Mouse (Mus musculus) embryonic facial prominence, embryonic 13.5 days (tissue): ENCODE measurements around the gene Zc3h7b. TPM values are rescaled to one million over a fixed set of nuclear protein-coding genes. Genes with fewer than 3 reads are reported as not detected.

Experiments
- ATAC-seq: fragments of 200-750 bp; cut with Nextera tagmentation; 2 replicates; pipeline ENCODE4 v1.8.0; 2017; ENCODE audit warnings: low read depth; ENCODE audit not compliant: insufficient number of reproducible peaks, insufficient read depth, low FRiP score, low TSS enrichment
- H3K27ac ChIP-seq: fragments of 300-500 bp; sonication (generic); 2 replicates; pipeline ENCODE4 v1.5.1; 2015; ENCODE audit warnings: moderate library complexity, mild to moderate bottlenecking, inconsistent platforms
- H3K27me3 ChIP-seq: fragments of 300-500 bp; sonication (generic); 2 replicates; pipeline ENCODE4 v1.6.1; 2015; ENCODE audit warnings: mild to moderate bottlenecking, inconsistent platforms
- H3K36me3 ChIP-seq: fragments of 300-500 bp; sonication (generic); 2 replicates; pipeline ENCODE4 v1.6.1; 2015; ENCODE audit warnings: mild to moderate bottlenecking, inconsistent platforms
- H3K4me1 ChIP-seq: fragments of 300-500 bp; sonication (generic); 2 replicates; pipeline ENCODE4 v1.6.1; 2015; ENCODE audit warnings: inconsistent platforms
- H3K4me2 ChIP-seq: fragments of 300-500 bp; sonication (generic); 2 replicates; pipeline ENCODE4 v1.6.1; 2015; ENCODE audit warnings: moderate library complexity, mild to moderate bottlenecking, inconsistent platforms
- H3K4me3 ChIP-seq: fragments of 300-500 bp; sonication (generic); 2 replicates; pipeline ENCODE4 v1.5.1; 2015; ENCODE audit warnings: mild to moderate bottlenecking, inconsistent platforms
- H3K9ac ChIP-seq: fragments of 300-500 bp; sonication (generic); 2 replicates; pipeline ENCODE4 v1.6.1; 2015; ENCODE audit warnings: mild to moderate bottlenecking, inconsistent platforms
- H3K9me3 ChIP-seq: fragments of 300-500 bp; sonication (generic); 2 replicates; pipeline ENCODE4 v1.6.1; 2016; ENCODE audit warnings: inconsistent platforms
- WGBS: fragments of 180-500 bp; shearing (Covaris S2); methylation state at CpG from one replicate; pipeline ENCODE4 v1.1.7; 2015; ENCODE audit warnings: mixed read lengths; 5-methylcytosine and 5-hydroxymethylcytosine counted together
- polyA plus RNA-seq: library from polyadenylated mRNA; unstranded; fragments of >200 nt; fragmentation: Nextera tagmentation; extraction: Ambion mirVana; gene quantifications from 2 replicates; pipeline ENCODE4 v1.2.1, GENCODE M21; 2015

Zc3h7b gene
- polyA plus RNA-seq, 1 experiment from 2014 or later, result 35.4 TPM

DNA sequence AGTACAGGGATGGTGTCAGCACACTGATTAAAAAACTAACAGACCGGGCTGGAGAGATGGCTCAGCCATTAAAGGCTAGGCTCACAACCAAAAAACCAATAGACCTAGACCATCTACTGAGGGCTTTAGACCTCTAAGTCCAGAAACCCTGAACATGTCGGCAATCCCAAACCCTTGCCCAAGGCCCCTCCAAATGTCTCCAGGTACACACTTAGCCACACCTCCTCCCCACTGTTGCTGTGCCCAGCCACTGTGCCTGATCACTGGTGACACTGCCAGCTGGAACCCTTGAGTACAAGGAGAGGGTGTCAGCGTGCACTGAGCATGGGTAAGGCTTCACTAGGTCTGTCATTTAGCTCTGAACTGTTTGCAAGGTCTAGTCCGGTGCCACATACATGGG, 53.6 kb downstream of the Zc3h7b start:
- H3K4me1 ChIP-seq, result peaks cover 17% of the 10 kb centered on the region
- no peaks in the 10 kb centered on the region for H3K27me3 ChIP-seq
- H3K36me3 ChIP-seq, result peaks cover 29% of the 10 kb centered on the region
- H3K4me2 ChIP-seq, result no peak overlapping the region
- H3K9ac ChIP-seq, result no peak overlapping the region
- 90% methylated on average over 4 of the region's 4 CpGs for WGBS
- no peak overlapping the region for H3K27ac ChIP-seq
- no peak overlapping the region for H3K4me3 ChIP-seq
- ATAC-seq, result no peak
- H3K9me3 ChIP-seq, result no peaks in the 10 kb centered on the region

DNA sequence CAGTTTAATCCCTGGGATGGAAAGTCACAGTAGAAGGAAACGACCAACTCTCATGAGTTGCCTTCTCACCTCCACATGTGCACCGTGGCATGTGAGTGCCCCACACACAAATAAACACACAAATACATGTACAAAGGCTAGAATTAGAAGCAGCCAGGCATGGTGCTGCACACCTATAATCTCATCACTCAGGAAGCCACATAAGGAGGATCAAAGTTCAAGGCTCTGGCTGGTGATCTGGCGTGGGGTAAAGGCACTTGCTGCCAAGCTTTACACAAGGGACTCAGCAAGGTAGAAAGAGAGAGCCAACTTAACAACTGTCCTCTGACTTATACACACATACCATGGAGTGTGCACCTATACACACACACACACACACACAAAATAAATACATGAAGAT, 55.5 kb downstream of the Zc3h7b start:
- no peak for ATAC-seq
- Histone ChIP-seq H3K4me1 (peaks cover 36% of the 10 kb centered on the region), H3K27ac (no peak overlapping the region), H3K4me3 (no peak overlapping the region), H3K4me2 (no peak overlapping the region), H3K9ac (no peak overlapping the region), H3K9me3 (no peaks in the 10 kb centered on the region), H3K36me3 (peaks cover 10% of the 10 kb centered on the region), H3K27me3 (no peaks in the 10 kb centered on the region)
- 74% methylated on average over 3 of the region's 3 CpGs for WGBS

DNA sequence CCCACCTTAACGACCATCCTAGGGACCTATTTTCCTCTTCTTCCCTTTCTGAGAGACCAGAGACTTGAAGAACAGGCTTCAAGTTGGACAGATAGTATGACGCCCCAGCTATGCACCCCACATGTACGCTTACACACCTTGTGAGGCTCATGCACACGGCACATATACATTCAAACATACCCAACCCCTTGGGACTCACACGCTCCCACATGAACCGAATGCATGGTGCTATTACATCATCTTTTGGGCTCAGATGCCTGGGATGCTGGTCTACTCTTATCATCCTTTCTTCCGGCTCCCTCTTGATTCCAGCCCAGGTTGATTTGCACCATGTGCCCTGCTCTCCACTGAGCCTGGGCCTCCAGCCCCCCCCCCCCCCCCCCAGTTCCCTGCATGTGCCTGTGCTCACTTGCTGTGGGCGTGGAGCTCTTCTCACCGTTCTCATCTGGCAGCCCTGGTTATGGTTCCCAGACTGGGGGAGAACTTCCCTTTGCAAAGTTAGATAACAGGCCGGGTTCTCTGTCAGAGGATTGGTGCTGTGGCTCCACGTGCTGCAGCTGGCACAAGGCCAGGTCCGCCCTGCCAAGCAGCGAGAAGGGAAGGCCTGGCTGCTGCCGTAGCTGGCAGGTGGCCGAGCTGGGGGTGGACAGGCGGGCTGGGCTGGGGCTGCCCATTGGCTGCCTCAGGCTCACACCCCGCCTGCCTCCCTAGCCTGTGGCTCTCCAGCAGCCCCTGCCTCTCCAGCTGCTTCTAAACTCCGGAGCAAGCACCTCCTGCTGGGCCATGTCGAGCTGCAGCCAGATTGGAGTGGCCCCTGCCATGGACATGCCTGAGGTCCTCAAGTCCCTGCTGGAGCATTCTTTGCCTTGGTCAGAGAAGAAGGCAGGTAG, 57.4 kb downstream of the Zc3h7b start, which contains the start of gene Tef:
Tef (plus strand) TSS at position 421 of the 890 bp plus-strand sequence.
- Histone ChIP-seq H3K4me1 (peaks cover 51% of the 10 kb centered on the region), H3K9ac (peak within 1 kb of the TSS; percentile 67)

GRCm38 (mm10) chr15:81802941-81803351, 58.1 kb downstream of the Zc3h7b start:
- Histone ChIP-seq H3K27me3 (no peaks in the 10 kb centered on the region), H3K4me1 (peaks cover 51% of the 10 kb centered on the region), H3K36me3 (peaks cover 1% of the 10 kb centered on the region; the same call in 1 of the 2 replicates), H3K27ac (peak overlapping the region; percentile 81), H3K9me3 (no peaks in the 10 kb centered on the region), H3K4me3 (peak overlapping the region; percentile 40), H3K9ac (peak overlapping the region; percentile 67), H3K4me2 (peak overlapping the region; percentile 68)
- WGBS, result 11% methylated on average over 8 of the region's 8 CpGs
- ATAC-seq, result 0 out of 2 replicates have a peak, but pooled peaks have one; percentile 1

More for the DNA sequence above, 57.4 kb downstream of the Zc3h7b start, which contains the start of gene Tef:
- Histone ChIP-seq H3K27ac (peak within 1 kb of the TSS; percentile 81), H3K4me3 (peak within 1 kb of the TSS; percentile 40), H3K4me2 (peak within 1 kb of the TSS; percentile 68), H3K9me3 (no peaks in the 10 kb centered on the region), H3K27me3 (no peaks in the 10 kb centered on the region), H3K36me3 (peaks cover 5% of the 10 kb centered on the region; the same call in 1 of the 2 replicates)
- 22% methylated on average over 19 of the region's 19 CpGs for WGBS
- ATAC-seq, result peak; percentile 94

- no peak overlapping the region for H3K27ac ChIP-seq
Measured at GRCm38 (mm10) chr15:81803425-81803951, 58.6 kb downstream of the Zc3h7b start.

GRCm38 (mm10) chr15:81804172-81804571, 59.3 kb downstream of the Zc3h7b start:
- H3K36me3 ChIP-seq, result no peaks in the 10 kb centered on the region
- H3K4me3 ChIP-seq, result no peak overlapping the region
- peak overlapping the region; percentile 68; the same call in 1 of the 2 replicates for H3K4me2 ChIP-seq
- 43% methylated on average over 1 of the region's 1 CpGs for WGBS
- no peaks in the 10 kb centered on the region for H3K9me3 ChIP-seq
- ATAC-seq, result no peak
- H3K9ac ChIP-seq, result no peak overlapping the region
- H3K27ac ChIP-seq, result 0 out of 2 replicates have a peak overlapping the region, but pooled peaks have one; percentile 51
- H3K4me1 ChIP-seq, result peaks cover 60% of the 10 kb centered on the region
- H3K27me3 ChIP-seq, result no peaks in the 10 kb centered on the region

More at GRCm38 (mm10) chr15:81803425-81803951, 58.6 kb downstream of the Zc3h7b start:
- Histone ChIP-seq H3K4me2 (peak overlapping the region; percentile 68), H3K36me3 (no peaks in the 10 kb centered on the region), H3K4me1 (peaks cover 53% of the 10 kb centered on the region), H3K9ac (peak overlapping the region; percentile 67; the same call in 1 of the 2 replicates), H3K9me3 (no peaks in the 10 kb centered on the region), H3K27me3 (no peaks in the 10 kb centered on the region), H3K4me3 (peak overlapping the region; percentile 40)
- no peak for ATAC-seq
- WGBS, result 50% methylated on average over 4 of the region's 4 CpGs

- ATAC-seq, result no peak
- Histone ChIP-seq H3K9ac (no peak overlapping the region), H3K9me3 (no peaks in the 10 kb centered on the region)
Measured at GRCm38 (mm10) chr15:81804883-81805282, 60.0 kb downstream of the Zc3h7b start.

GRCm38 (mm10) chr15:81805624-81806023, 60.8 kb downstream of the Zc3h7b start:
- Histone ChIP-seq H3K27ac (peak overlapping the region; percentile 51), H3K36me3 (no peaks in the 10 kb centered on the region), H3K27me3 (no peaks in the 10 kb centered on the region), H3K4me1 (peaks cover 70% of the 10 kb centered on the region), H3K9me3 (no peaks in the 10 kb centered on the region), H3K4me2 (0 out of 2 replicates have a peak overlapping the region, but pooled peaks have one; percentile 11), H3K4me3 (no peak overlapping the region), H3K9ac (no peak overlapping the region)
- 33% methylated on average over 6 of the region's 6 CpGs for WGBS
- ATAC-seq, result no peak

More at GRCm38 (mm10) chr15:81804883-81805282, 60.0 kb downstream of the Zc3h7b start:
- H3K27ac ChIP-seq, result peak overlapping the region; percentile 51; the same call in 1 of the 2 replicates
- WGBS, result 76% methylated on average over 3 of the region's 3 CpGs
- H3K27me3 ChIP-seq, result no peaks in the 10 kb centered on the region
- H3K4me1 ChIP-seq, result peaks cover 67% of the 10 kb centered on the region
- H3K4me3 ChIP-seq, result no peak overlapping the region
- no peaks in the 10 kb centered on the region for H3K36me3 ChIP-seq
- no peak overlapping the region for H3K4me2 ChIP-seq

GRCm38 (mm10) chr15:81806621-81807404, 62.0 kb downstream of the Zc3h7b start:
- no peak for ATAC-seq
- H3K36me3 ChIP-seq, result no peaks in the 10 kb centered on the region
- no peak overlapping the region for H3K9ac ChIP-seq
- peaks cover 71% of the 10 kb centered on the region for H3K4me1 ChIP-seq
- WGBS, result 74% methylated on average over 4 of the region's 4 CpGs
- no peak overlapping the region for H3K27ac ChIP-seq
- H3K4me3 ChIP-seq, result no peak overlapping the region
- H3K4me2 ChIP-seq, result no peak overlapping the region
- no peaks in the 10 kb centered on the region for H3K9me3 ChIP-seq
- no peaks in the 10 kb centered on the region for H3K27me3 ChIP-seq

DNA sequence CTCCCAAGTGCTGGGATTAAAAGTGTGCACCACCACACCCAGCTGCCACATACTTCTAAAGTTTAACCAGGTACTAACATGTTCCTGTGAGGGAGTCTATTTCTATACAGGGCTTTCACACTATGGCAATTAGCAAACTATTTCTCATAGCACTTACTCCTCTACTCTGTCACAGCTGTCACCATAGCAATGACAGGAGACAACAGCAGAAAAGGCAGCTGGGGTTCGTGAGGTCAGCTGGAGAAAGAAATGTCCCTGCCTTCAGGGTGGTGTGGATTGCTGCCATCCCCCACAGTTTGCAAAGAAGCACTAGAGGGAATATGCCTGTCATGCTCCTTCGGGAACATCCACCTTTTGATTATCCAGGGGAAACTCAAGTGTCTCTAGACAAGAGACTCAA, 63.9 kb downstream of the Zc3h7b start:
- Histone ChIP-seq H3K27me3 (no peaks in the 10 kb centered on the region), H3K4me1 (peaks cover 69% of the 10 kb centered on the region), H3K9me3 (no peaks in the 10 kb centered on the region), H3K4me2 (no peak overlapping the region), H3K9ac (peak overlapping the region; percentile 21; the same call in 1 of the 2 replicates), H3K27ac (peak overlapping the region; percentile 95; the same call in 1 of the 2 replicates), H3K36me3 (no peaks in the 10 kb centered on the region), H3K4me3 (no peak overlapping the region)
- no peak for ATAC-seq
- 50% methylated on average over 2 of the region's 2 CpGs for whole genome bisulfite sequencing

DNA sequence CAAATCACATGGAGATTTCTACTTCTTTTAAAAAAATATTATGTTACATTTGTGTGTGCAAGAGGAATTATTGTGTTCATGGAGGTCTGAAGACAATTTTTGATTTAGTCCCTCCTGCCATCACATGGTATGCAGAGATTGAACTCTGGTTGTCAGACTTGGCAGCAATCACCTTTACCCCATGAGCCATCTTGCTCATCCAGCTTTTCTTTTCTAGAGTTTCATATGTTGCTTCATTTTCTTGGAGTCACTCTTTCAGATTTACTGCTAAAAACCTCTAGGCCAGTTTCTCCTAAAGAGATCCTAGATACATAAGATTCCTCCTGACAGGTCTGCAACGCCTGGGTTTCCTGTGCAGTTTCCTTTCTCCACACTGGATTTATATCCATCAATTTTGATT, 64.7 kb downstream of the Zc3h7b start:
- Histone ChIP-seq H3K36me3 (no peaks in the 10 kb centered on the region), H3K4me1 (peaks cover 65% of the 10 kb centered on the region), H3K27ac (peak overlapping the region; percentile 95), H3K4me2 (peak overlapping the region; percentile 84), H3K27me3 (no peaks in the 10 kb centered on the region), H3K4me3 (peak overlapping the region; percentile 74), H3K9ac (peak overlapping the region; percentile 72; the same call in 1 of the 2 replicates), H3K9me3 (no peaks in the 10 kb centered on the region)
- ATAC-seq, result no peak
- WGBS, result 25% methylated on average over 1 of the region's 1 CpGs
